Mouse (Mus musculus) liver, embryonic 14.5 days (tissue): ENCODE results near the gene Peli1.

Source experiments
- CTCF ChIP-seq: IDR thresholded peaks from 2 replicates; pipeline ENCODE4 v1.5.1; 2016; ENCODE audit warnings: antibody characterized with exemption, low read depth, control low read depth
- EP300 ChIP-seq: IDR thresholded peaks from 2 replicates; pipeline ENCODE4 v1.6.1; 2016; ENCODE audit warnings: antibody characterized with exemption, low read depth

DNA sequence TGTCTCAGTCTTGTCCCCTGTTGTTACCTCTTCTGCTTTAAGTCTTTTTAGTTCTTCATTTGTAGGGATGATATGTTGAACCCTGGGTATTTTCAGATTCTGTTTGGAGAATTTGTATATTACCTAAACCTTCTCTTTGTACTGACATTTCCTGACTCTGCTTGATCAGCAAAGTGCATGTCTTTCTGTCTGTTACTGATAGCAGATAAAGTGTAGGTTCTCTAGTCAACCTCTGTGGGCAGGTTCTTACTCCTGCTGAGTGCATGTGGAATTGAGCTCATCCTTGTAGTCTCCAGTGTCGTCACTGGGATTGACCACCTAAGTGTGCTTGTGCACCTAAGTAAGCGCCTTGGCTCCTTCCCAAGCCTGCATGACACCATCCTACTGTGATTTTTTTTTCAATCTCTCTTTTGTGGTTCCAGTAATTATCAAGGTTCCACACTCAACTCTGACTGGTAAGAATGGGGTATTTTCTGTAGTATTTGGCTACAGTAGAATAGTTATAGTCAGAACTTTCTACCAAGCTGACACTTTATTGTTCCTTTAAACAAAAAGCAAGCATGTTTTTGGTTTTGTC lies 43.9 kb downstream of the Peli1 start:
- TF ChIP-seq CTCF (no peak), EP300 (peak; percentile 48)
